8 mouse cellular contexts compared by ENCODE assay signal in the genomic region with DNA sequence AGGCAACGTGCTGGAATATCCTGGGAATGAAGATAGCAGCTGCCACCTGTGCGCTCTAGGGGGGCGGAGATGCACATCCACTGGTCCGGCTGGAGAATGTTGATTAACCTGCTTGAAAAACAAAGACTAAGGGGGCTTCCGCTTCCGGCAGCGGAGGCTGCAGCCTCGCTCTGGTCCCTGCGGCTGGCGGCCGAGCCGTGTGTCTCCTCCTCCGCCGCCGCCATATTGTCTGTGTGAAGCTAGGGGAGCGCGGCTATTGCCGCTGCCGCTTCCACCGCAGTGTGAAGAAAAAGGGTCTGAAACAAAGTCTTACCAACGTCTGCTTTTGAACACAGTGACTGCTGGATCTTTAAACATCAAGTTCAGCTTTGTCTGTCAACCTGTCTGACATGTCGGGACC. TPM values are rescaled to one million over a fixed set of nuclear protein-coding genes. Genes with fewer than 3 reads are reported as not detected.
DNase-seq lines count a peak whose midpoint lies in the region; ATAC-seq and TF ChIP-seq lines count a peak whose summit lies in the region.
"Not testable (repeated sequence)": the region's sequence is repeated elsewhere in the genome, so short reads cannot be mapped to it uniquely, and the experiment has no call there.

A gene (plus strand): TSS at position 171 of the 400 bp plus-strand sequence.

- not testable (repeated sequence) for H3K4me2 ChIP-seq in CH12.LX (ENCODE audit: insufficient read depth, low read depth, poor library complexity, severe bottlenecking); forebrain, embryonic 16.5 days (ENCODE audit: low read length); hindbrain, postnatal 0 days (ENCODE audit: low read depth, low read length); liver, embryonic 15.5 days; midbrain, postnatal 0 days (ENCODE audit: low read depth, low read length, poor library complexity, severe bottlenecking)

- TF ChIP-seq EP300 in CH12.LX (IDR thresholded peaks at IDR 0.05; ENCODE audit: low read length); heart, adult 2 months (IDR thresholded peaks at IDR 0.05; ENCODE audit: insufficient read depth, low read depth, low read length): not testable (repeated sequence)

- not testable (repeated sequence) for H3K79me2 ChIP-seq in CH12.LX (replicated peaks; ENCODE audit: control insufficient read depth, extremely low read depth, insufficient read depth, poor library complexity, severe bottlenecking); heart, adult 2 months (replicated peaks; ENCODE audit: control insufficient read depth, insufficient read depth, low read length)

- dilution Hi-C loops in CH12.LX (cut with MboI; ENCODE audit: extremely low pct_ligation_motif_present, extremely low pct_unique_long_range_greater_than_20kb, low sequenced_read_pairs) = not testable (repeated sequence)

- TF ChIP-seq RAD21 in CH12.LX (IDR thresholded peaks at IDR 0.05; ENCODE audit: low read depth, low read length) = not testable (repeated sequence)

- H3K9me3 ChIP-seq in CH12.LX (replicated peaks; ENCODE audit: low read length); forebrain, embryonic 16.5 days (ENCODE audit: control insufficient read depth, low read length); hindbrain, postnatal 0 days (ENCODE audit: low read length); liver, embryonic 15.5 days (replicated peaks); midbrain, postnatal 0 days (ENCODE audit: low read length): not testable (repeated sequence)

- 93% methylated on average over 18 of the region's 22 CpGs for WGBS in forebrain, embryonic 16.5 days
- WGBS in heart, adult 2 months = 91% methylated on average over 21 of the region's 22 CpGs
- WGBS in hindbrain, postnatal 0 days = 96% methylated on average over 21 of the region's 22 CpGs
- 90% methylated on average over 22 of the region's 22 CpGs for WGBS in liver, embryonic 15.5 days (ENCODE audit: insufficient replicate concordance)
- 94% methylated on average over 21 of the region's 22 CpGs for WGBS in midbrain, postnatal 0 days

- H3K4me3 ChIP-seq in CH12.LX (replicated peaks in 1 of 3; ENCODE audit: low read depth in 2 of 3, low read length in 2 of 3, poor library complexity in 1 of 3); forebrain, embryonic 16.5 days (replicated peaks; ENCODE audit: low read length); heart, adult 2 months; hindbrain, postnatal 0 days (ENCODE audit: low read length); liver, embryonic 15.5 days (replicated peaks); midbrain, postnatal 0 days (ENCODE audit: low read depth, low read length): not testable (repeated sequence)

- H3K27me3 ChIP-seq in CH12.LX (replicated peaks); forebrain, embryonic 16.5 days (replicated peaks; ENCODE audit: control insufficient read depth, insufficient read depth, low read length); heart, adult 2 months (ENCODE audit: control insufficient read depth, insufficient read depth, low read length); hindbrain, postnatal 0 days (ENCODE audit: insufficient read depth, low read length); liver, embryonic 15.5 days; midbrain, postnatal 0 days (ENCODE audit: insufficient read depth, low read length): not testable (repeated sequence)

- DNase-seq in CH12.LX (ENCODE audit: extremely low read depth); adrenal gland, postnatal 4 days (ENCODE audit: low spot score in 2 of 2); heart, adult 2 months; hindbrain, postnatal 0 days (ENCODE audit: low spot score); left cerebral cortex, adult 18-20 months (ENCODE audit: low spot score in 2 of 2); midbrain, postnatal 0 days (ENCODE audit: low spot score): not testable (repeated sequence)

- ATAC-seq in forebrain, embryonic 16.5 days = peak; percentile 81; the same call in 1 of the 2 replicates
- 0 out of 2 replicates have a peak, but pooled peaks have one; percentile 74 for ATAC-seq in hindbrain, postnatal 0 days
- ATAC-seq in liver, embryonic 15.5 days (ENCODE audit: insufficient read depth) = peak; percentile 64; the same call in 1 of the 2 replicates
- 0 out of 2 replicates have a peak, but pooled peaks have one; percentile 56 for ATAC-seq in midbrain, postnatal 0 days (ENCODE audit: low FRiP score)

- not testable (repeated sequence) for TF ChIP-seq CTCF in CH12.LX (conservative IDR thresholded peaks at IDR 0.05 in 1 of 2, IDR thresholded peaks at IDR 0.05 in 1 of 2; ENCODE audit: low read depth in 2 of 2, low read length in 2 of 2); heart, adult 2 months (IDR thresholded peaks at IDR 0.05); hindbrain, postnatal 0 days (IDR thresholded peaks at IDR 0.05; ENCODE audit: low read depth); midbrain, postnatal 0 days (IDR thresholded peaks at IDR 0.05)

- intact Hi-C loops in heart, adult 2 months (cut with DNase I) = not testable (repeated sequence)

- H3K27ac ChIP-seq in CH12.LX (ENCODE audit: insufficient read depth, low read depth); forebrain, embryonic 16.5 days (ENCODE audit: low read length); heart, adult 2 months; hindbrain, postnatal 0 days; liver, embryonic 15.5 days (replicated peaks); midbrain, postnatal 0 days (ENCODE audit: low read depth, low read length): not testable (repeated sequence)

- TF ChIP-seq POLR2A in CH12.LX (IDR thresholded peaks at IDR 0.05; ENCODE audit: low read depth, low read length); heart, adult 2 months (IDR thresholded peaks at IDR 0.05; ENCODE audit: insufficient read depth, low read depth, low read length): not testable (repeated sequence)

- H3K9ac ChIP-seq in CH12.LX (ENCODE audit: insufficient read depth, low read depth); forebrain, embryonic 16.5 days (replicated peaks; ENCODE audit: low read depth, low read length); heart, adult 2 months (ENCODE audit: low read depth, low read length); hindbrain, postnatal 0 days (replicated peaks; ENCODE audit: low read length); liver, embryonic 15.5 days; midbrain, postnatal 0 days (replicated peaks; ENCODE audit: low read length, poor library complexity, severe bottlenecking): not testable (repeated sequence)

- H3K4me1 ChIP-seq in CH12.LX (ENCODE audit: control insufficient read depth in 1 of 2, insufficient read depth in 2 of 2); forebrain, embryonic 16.5 days (replicated peaks; ENCODE audit: control insufficient read depth, insufficient read depth, low read length); heart, adult 2 months (ENCODE audit: control insufficient read depth, insufficient read depth, low read length); hindbrain, postnatal 0 days (ENCODE audit: insufficient read depth, low read length); liver, embryonic 15.5 days (replicated peaks); midbrain, postnatal 0 days (ENCODE audit: insufficient read depth, low read length): not testable (repeated sequence)

- in situ Hi-C loops in CH12.LX (cut with MboI; ENCODE audit: low pct_ligation_motif_present, low pct_unique_long_range_greater_than_20kb, low sequenced_read_pairs) = not testable (repeated sequence)

- not testable (repeated sequence) for H3K36me3 ChIP-seq in CH12.LX (replicated peaks in 1 of 2; ENCODE audit: control insufficient read depth in 1 of 2, insufficient read depth in 1 of 2, low read length in 1 of 2); forebrain, embryonic 16.5 days (ENCODE audit: control insufficient read depth, insufficient read depth); heart, adult 2 months (ENCODE audit: control insufficient read depth, insufficient read depth, low read length); hindbrain, postnatal 0 days (ENCODE audit: insufficient read depth, low read length); liver, embryonic 15.5 days (replicated peaks); midbrain, postnatal 0 days (ENCODE audit: insufficient read depth, low read length)

RNA-seq across cellular contexts. Expression of the gene that starts here (rescaled TPM):
- total RNA-seq in CH12.LX (2012; rRNA removed) (12.8 and 15.2 TPM in 2 replicates), CH12.LX (2014; rRNA removed) (42.9 and 44.8 TPM in 2 replicates)
- 17.3 and 22.8 TPM in 2 replicates for polyA plus RNA-seq in CH12.LX (2012; ENCODE audit: insufficient read length, low read depth)
- 10 to 100 TPM; 29.6 to 34.1 TPM for total RNA-seq in adrenal gland, postnatal 4 days (2021)
- polyA plus RNA-seq in forebrain, embryonic 16.5 days (2015; fragmentation: Nextera tagmentation; extraction: Ambion mirVana) = 0.73 and 1.3 TPM in 2 replicates
- total RNA-seq in heart, adult 2 months (2021) = 10 to 100 TPM; 45.0 to 52.3 TPM
- polyA plus RNA-seq in heart, adult 2 months (2012; rRNA removed) = 9.5 and 16.3 TPM in 2 replicates
- total RNA-seq in hindbrain, postnatal 0 days (2014; rRNA removed) = 11.8 and 13.4 TPM in 2 replicates
- polyA plus RNA-seq in hindbrain, postnatal 0 days (2015; fragmentation: Nextera tagmentation; extraction: Ambion mirVana) = 0.40 and 0.44 TPM in 2 replicates
- 10 to 100 TPM; 47.9 to 49.9 TPM for total RNA-seq in left cerebral cortex, adult 18-20 months (2021)
- polyA plus RNA-seq in liver, embryonic 15.5 days (2015; fragmentation: Nextera tagmentation; extraction: Ambion mirVana) = 0.06 and 0.17 TPM in 2 replicates
- 23.7 and 29.5 TPM in 2 replicates for total RNA-seq in midbrain, postnatal 0 days (2014; rRNA removed)
- 0.53 and 0.54 TPM in 2 replicates for polyA plus RNA-seq in midbrain, postnatal 0 days (2015; fragmentation: Nextera tagmentation; extraction: Ambion mirVana)

Comparison
In these comparisons a context has a peak if more than half of its experiments do, and no peak if none do; other contexts are left out.
1. Peak in ATAC-seq in liver, embryonic 15.5 days; RNA of the gene not detected or under 1 TPM.